Mouse (Mus musculus) forebrain, postnatal 0 days (tissue): ENCODE measurements around the gene Arpc1a. TPM values are rescaled to one million over a fixed set of nuclear protein-coding genes. Genes with fewer than 3 reads are reported as not detected.
"Not testable (repeated sequence)": the region's sequence is repeated elsewhere in the genome, so short reads cannot be mapped to it uniquely, and the experiment has no call there.

Experiments
- ATAC-seq: fragments of 200-750 bp; cut with Nextera tagmentation; 2 replicates; pipeline ENCODE4 v1.8.0; 2017; ENCODE audit warnings: mild to moderate bottlenecking, moderate library complexity
- DNase-seq: peaks from one replicate; pipeline ENCODE4 v3.0.0-alpha.2; 2015
- H3K27ac ChIP-seq: fragments of 300-500 bp; sonication (generic); 2 replicates; pipeline ENCODE4 v1.5.1; 2014; ENCODE audit warnings: low read depth, mild to moderate bottlenecking, antibody characterized with exemption, low read length, moderate library complexity, mixed read lengths
- H3K27me3 ChIP-seq: fragments of 300-500 bp; sonication (generic); 2 replicates; pipeline ENCODE4 v1.6.1; 2014; ENCODE audit warnings: mild to moderate bottlenecking, low read length, mixed read lengths; ENCODE audit not compliant: insufficient read depth
- H3K36me3 ChIP-seq: fragments of 300-500 bp; sonication (generic); 2 replicates; pipeline ENCODE4 v1.6.1; 2014; ENCODE audit warnings: mild to moderate bottlenecking, moderate library complexity; ENCODE audit not compliant: insufficient read depth
- H3K4me1 ChIP-seq: fragments of 300-500 bp; sonication (generic); 2 replicates; pipeline ENCODE4 v1.6.1; 2014; ENCODE audit warnings: antibody characterized with exemption; ENCODE audit not compliant: insufficient read depth
- H3K4me2 ChIP-seq: fragments of 300-500 bp; sonication (generic); 2 replicates; pipeline ENCODE4 v1.6.1; 2014; ENCODE audit warnings: low read depth, mild to moderate bottlenecking, moderate library complexity
- H3K4me3 ChIP-seq: fragments of 300-500 bp; sonication (generic); 2 replicates; pipeline ENCODE4 v1.5.1; 2014; ENCODE audit warnings: low read depth, low read length, mixed read lengths
- H3K9ac ChIP-seq: fragments of 300-500 bp; sonication (generic); 2 replicates; pipeline ENCODE4 v1.6.1; 2014; ENCODE audit warnings: mild to moderate bottlenecking
- H3K9me3 ChIP-seq: fragments of 300-500 bp; sonication (generic); 2 replicates; pipeline ENCODE4 v1.6.1; 2016; ENCODE audit warnings: low read length
- CTCF ChIP-seq: sonication (generic); IDR thresholded peaks from 2 replicates; pipeline ENCODE4 v1.5.1; 2016; ENCODE audit warnings: antibody characterized with exemption, control low read depth, low read depth
- WGBS: fragments of 180-500 bp; shearing (Covaris S2); extraction: QIAGEN DNeasy Blood & Tissue Kit; methylation state at CpG from one replicate; pipeline ENCODE4 v1.1.7; 2014; 5-methylcytosine and 5-hydroxymethylcytosine counted together
- polyA plus RNA-seq: library from polyadenylated mRNA; unstranded; fragments of >200 nt; fragmentation: Nextera tagmentation; extraction: Ambion mirVana; gene quantifications from 2 replicates; pipeline ENCODE4 v1.2.1, GENCODE M21; 2015
- total RNA-seq: library from RNA; depleted of rRNA; stranded (reverse); fragments of >200 nt; gene quantifications from 2 replicates; pipeline ENCODE4 v1.2.3, GENCODE M21; 2014

Arpc1a gene
- total and polyA plus RNA-seq, 2 experiments from 2014 or later: 146 to 273 TPM

GRCm38 (mm10) chr5:145120921-145121320 lies 37.3 kb downstream of the Arpc1a start:
- peaks cover 18% of the 10 kb centered on the region for H3K36me3 ChIP-seq
- H3K27ac ChIP-seq: no peak overlapping the region
- H3K9ac ChIP-seq: no peak overlapping the region
- 74% methylated on average over 7 of the region's 7 CpGs for WGBS
- H3K9me3 ChIP-seq: no peaks in the 10 kb centered on the region
- no peak for ATAC-seq
- H3K4me1 ChIP-seq: no peaks in the 10 kb centered on the region
- no peak overlapping the region for H3K4me3 ChIP-seq
- no peak for TF ChIP-seq CTCF
- no peak for DNase-seq
- H3K4me2 ChIP-seq: no peak overlapping the region
- H3K27me3 ChIP-seq: no peaks in the 10 kb centered on the region

DNA sequence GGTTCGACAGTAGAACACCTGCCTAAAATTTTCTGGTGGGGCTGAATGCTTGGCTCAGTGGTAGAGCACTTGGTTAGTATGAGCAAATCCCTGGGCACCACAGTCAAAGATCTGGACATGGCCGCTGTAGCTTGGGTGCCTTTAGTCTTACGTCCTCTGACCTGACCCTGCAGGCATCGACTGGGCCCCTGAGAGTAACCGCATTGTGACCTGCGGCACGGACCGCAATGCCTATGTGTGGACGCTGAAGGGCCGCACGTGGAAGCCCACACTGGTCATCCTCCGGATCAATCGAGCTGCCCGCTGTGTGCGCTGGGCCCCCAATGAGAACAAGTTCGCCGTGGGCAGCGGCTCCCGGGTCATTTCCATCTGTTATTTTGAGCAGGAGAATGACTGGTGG lies 39.8 kb downstream of the Arpc1a start:
- no peak for TF ChIP-seq CTCF
- Histone ChIP-seq H3K27me3 (no peaks in the 10 kb centered on the region), H3K27ac (no peak overlapping the region), H3K9ac (no peak overlapping the region), H3K4me2 (no peak overlapping the region), H3K9me3 (no peaks in the 10 kb centered on the region), H3K36me3 (peaks cover 32% of the 10 kb centered on the region), H3K4me3 (no peak overlapping the region), H3K4me1 (no peaks in the 10 kb centered on the region)
- no peak for ATAC-seq
- 94% methylated on average over 19 of the region's 19 CpGs for WGBS
- no peak for DNase-seq

GRCm38 (mm10) chr5:145126580-145126979 lies 43.0 kb downstream of the Arpc1a start:
- Histone ChIP-seq H3K9me3 (no peaks in the 10 kb centered on the region), H3K27me3 (no peaks in the 10 kb centered on the region), H3K4me1 (no peaks in the 10 kb centered on the region), H3K4me2 (no peak overlapping the region), H3K36me3 (peaks cover 60% of the 10 kb centered on the region), H3K4me3 (no peak overlapping the region), H3K9ac (no peak overlapping the region), H3K27ac (no peak overlapping the region)
- no peak for TF ChIP-seq CTCF
- no peak for ATAC-seq
- 95% methylated on average over 9 of the region's 9 CpGs for WGBS
- no peak for DNase-seq

DNA sequence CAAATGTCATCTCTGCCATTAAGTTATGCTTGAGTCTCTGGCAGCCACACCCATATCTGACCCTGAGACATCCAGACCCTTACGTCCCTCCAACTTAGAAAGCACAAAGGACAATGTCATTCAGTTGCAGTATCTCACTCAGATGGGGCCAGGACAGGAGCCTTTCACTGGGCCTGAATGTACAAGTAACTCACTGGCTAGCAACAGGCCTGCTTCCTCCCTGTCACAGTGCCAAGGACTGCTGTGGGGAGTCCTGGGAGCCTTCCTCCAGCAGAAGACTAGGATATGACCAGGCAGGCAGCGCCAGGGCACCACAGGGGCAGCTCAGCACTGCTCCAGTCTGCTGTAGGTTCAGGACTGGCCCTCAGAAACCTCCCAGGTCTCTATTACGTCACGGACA lies 45.5 kb downstream of the Arpc1a start:
- Histone ChIP-seq H3K4me3 (no peak overlapping the region), H3K27ac (no peak overlapping the region), H3K9ac (no peak overlapping the region), H3K36me3 (peaks cover 79% of the 10 kb centered on the region), H3K27me3 (no peaks in the 10 kb centered on the region), H3K4me2 (no peak overlapping the region), H3K4me1 (no peaks in the 10 kb centered on the region), H3K9me3 (no peaks in the 10 kb centered on the region)
- TF ChIP-seq CTCF: no peak
- WGBS: 92% methylated on average over 4 of the region's 4 CpGs
- no peak for ATAC-seq
- DNase-seq: no peak

DNA sequence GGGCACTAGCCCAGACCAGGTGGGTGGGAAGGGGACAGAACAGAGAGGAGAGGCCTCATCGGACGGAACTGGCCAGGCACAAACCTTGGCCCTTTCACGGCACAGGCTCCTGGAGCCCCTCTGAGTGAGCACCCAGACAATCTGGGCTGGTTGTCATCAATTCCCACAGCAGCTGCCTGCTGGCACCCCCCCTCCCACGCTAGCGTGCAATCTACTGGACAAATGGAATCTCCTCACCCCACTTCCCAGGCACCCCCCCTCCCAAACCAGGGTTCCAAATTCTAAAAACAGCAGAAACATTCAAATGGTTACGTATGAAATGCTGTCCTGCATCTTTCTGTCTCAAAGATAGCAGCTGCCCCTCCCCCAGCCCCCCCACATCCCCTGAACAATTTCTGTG lies 46.1 kb downstream of the Arpc1a start:
- H3K4me3 ChIP-seq, ATAC-seq, H3K27ac ChIP-seq, H3K9ac ChIP-seq, H3K9me3 ChIP-seq, H3K27me3 ChIP-seq, H3K4me2 ChIP-seq, H3K4me1 ChIP-seq, DNase-seq: not testable (repeated sequence)
- peaks cover 79% of the 10 kb centered on the region for H3K36me3 ChIP-seq
- WGBS: 92% methylated on average over 6 of the region's 6 CpGs

- no peak for ATAC-seq
Observed at GRCm38 (mm10) chr5:145130191-145130590, 46.6 kb downstream of the Arpc1a start.

GRCm38 (mm10) chr5:145130995-145131394 lies 47.4 kb downstream of the Arpc1a start:
- H3K36me3 ChIP-seq: peaks cover 80% of the 10 kb centered on the region
- no peak overlapping the region for H3K27ac ChIP-seq
- no peak overlapping the region for H3K9ac ChIP-seq
- H3K4me1 ChIP-seq: no peaks in the 10 kb centered on the region
- no peak for TF ChIP-seq CTCF
- H3K4me2 ChIP-seq: no peak overlapping the region
- ATAC-seq (no peak), DNase-seq (no peak)
- H3K27me3 ChIP-seq: no peaks in the 10 kb centered on the region
- 89% methylated on average over 3 of the region's 3 CpGs for WGBS
- H3K4me3 ChIP-seq: no peak overlapping the region
- no peaks in the 10 kb centered on the region for H3K9me3 ChIP-seq

More at GRCm38 (mm10) chr5:145130191-145130590, 46.6 kb downstream of the Arpc1a start:
- Histone ChIP-seq H3K4me3 (no peak overlapping the region), H3K4me2 (no peak overlapping the region), H3K27me3 (no peaks in the 10 kb centered on the region), H3K9ac (no peak overlapping the region), H3K27ac (no peak overlapping the region), H3K36me3 (peaks cover 79% of the 10 kb centered on the region), H3K9me3 (no peaks in the 10 kb centered on the region), H3K4me1 (no peaks in the 10 kb centered on the region)
- DNase-seq: no peak
- no peak for TF ChIP-seq CTCF
- 89% methylated on average over 11 of the region's 11 CpGs for WGBS

DNA sequence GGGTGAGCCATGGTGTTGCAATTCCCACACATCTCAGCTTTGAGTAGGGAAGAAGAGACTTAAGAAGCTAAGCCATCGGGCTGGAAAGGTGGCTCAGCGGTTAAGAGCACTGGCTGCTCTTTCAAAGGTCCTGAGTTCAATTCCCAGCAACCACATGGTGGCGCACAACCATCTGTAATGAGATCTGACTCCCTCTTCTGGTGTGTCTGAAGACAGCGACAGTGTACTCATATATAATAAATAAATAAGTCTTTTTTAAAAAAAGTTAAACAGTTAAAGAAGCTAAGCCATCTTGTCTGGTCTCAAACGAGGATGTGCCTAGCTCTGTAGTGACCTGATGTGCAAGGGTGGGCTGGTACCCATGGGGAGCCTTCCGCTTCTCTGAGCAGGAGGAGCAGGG lies 49.6 kb downstream of the Arpc1a start:
- not testable (repeated sequence) for ATAC-seq, DNase-seq, H3K4me2 ChIP-seq, H3K4me1 ChIP-seq, H3K4me3 ChIP-seq, H3K27ac ChIP-seq, H3K9me3 ChIP-seq, H3K27me3 ChIP-seq, H3K9ac ChIP-seq
- WGBS: 88% methylated on average over 6 of the region's 6 CpGs
- H3K36me3 ChIP-seq: peaks cover 74% of the 10 kb centered on the region
- peak; percentile 36 for TF ChIP-seq CTCF
